Mouse (Mus musculus): ENCODE measurements around the gene Cog7. TPM values are rescaled to one million over a fixed set of nuclear protein-coding genes. Genes with fewer than 3 reads are reported as not detected.
A peak's percentile ranks its signal among the peaks of the same experiment; 100 is the strongest.

Cog7 gene
- total RNA-seq, 2 experiments from 2014 or later = 24.5 to 26.2 TPM

- DNase-seq = no peak
- intact Hi-C loops (cut with DNase I) = no loop called here
Measured at GRCm38 (mm10) chr7:121954891-121955669, 26.4 kb downstream of the Cog7 start.

- intact Hi-C loops (cut with DNase I) = no loop called here
- no peak for DNase-seq
Measured at GRCm38 (mm10) chr7:121947513-121947912, 34.0 kb downstream of the Cog7 start.

GRCm38 (mm10) chr7:121946196-121946595, 35.3 kb downstream of the Cog7 start:
- intact Hi-C loops (cut with DNase I) = no loop called here
- DNase-seq = peak; percentile 85

GRCm38 (mm10) chr7:121942371-121942770, 39.1 kb downstream of the Cog7 start:
- intact Hi-C loops (cut with DNase I) = no loop called here
- no peak for DNase-seq

GRCm38 (mm10) chr7:121941640-121942039, 39.9 kb downstream of the Cog7 start:
- no peak for DNase-seq
- intact Hi-C loops (cut with DNase I) = no loop called here

- intact Hi-C loops (cut with DNase I) = no loop called here
- no peak for DNase-seq
Measured at GRCm38 (mm10) chr7:121941016-121941415, 40.5 kb downstream of the Cog7 start.

- peak; percentile 90 for DNase-seq
- intact Hi-C loops (cut with DNase I) = no loop called here
Measured at GRCm38 (mm10) chr7:121939729-121940128, 41.8 kb downstream of the Cog7 start.

GRCm38 (mm10) chr7:121939244-121939643, 42.3 kb downstream of the Cog7 start:
- no peak for DNase-seq
- intact Hi-C loops (cut with DNase I) = no loop called here

GRCm38 (mm10) chr7:121938124-121938891, 43.2 kb downstream of the Cog7 start:
- intact Hi-C loops (cut with DNase I) = no loop called here

GRCm38 (mm10) chr7:121936861-121937630, 44.5 kb downstream of the Cog7 start:
- DNase-seq = peak; percentile 95
- intact Hi-C loops (cut with DNase I) = no loop called here

More at GRCm38 (mm10) chr7:121938124-121938891, 43.2 kb downstream of the Cog7 start:
- DNase-seq = peak; percentile 63

GRCm38 (mm10) chr7:121935906-121936794, 45.4 kb downstream of the Cog7 start:
- intact Hi-C loops (cut with DNase I) = no loop called here
- DNase-seq = no peak

- no peak for DNase-seq
Measured at GRCm38 (mm10) chr7:121934346-121934745, 47.2 kb downstream of the Cog7 start.

GRCm38 (mm10) chr7:121933675-121934074, 47.8 kb downstream of the Cog7 start:
- no peak for DNase-seq
- intact Hi-C loops (cut with DNase I) = no loop called here

More at GRCm38 (mm10) chr7:121934346-121934745, 47.2 kb downstream of the Cog7 start:
- intact Hi-C loops (cut with DNase I) = no loop called here

GRCm38 (mm10) chr7:121931246-121931645, 50.3 kb downstream of the Cog7 start:
- DNase-seq = peak; percentile 76
- intact Hi-C loops (cut with DNase I) = no loop called here

- intact Hi-C loops (cut with DNase I) = no loop called here
- DNase-seq = no peak
Measured at GRCm38 (mm10) chr7:121927882-121928281, 53.6 kb downstream of the Cog7 start.

- DNase-seq = no peak
- intact Hi-C loops (cut with DNase I) = no loop called here
Measured at GRCm38 (mm10) chr7:121924361-121924760, 57.1 kb downstream of the Cog7 start.

GRCm38 (mm10) chr7:121913944-121914343, 67.6 kb downstream of the Cog7 start:
- DNase-seq = no peak
- intact Hi-C loops (cut with DNase I) = no loop called here

GRCm38 (mm10) chr7:121912250-121912649, 69.3 kb downstream of the Cog7 start:
- intact Hi-C loops (cut with DNase I) = no loop called here
- DNase-seq = no peak

GRCm38 (mm10) chr7:121906879-121907278, 74.6 kb downstream of the Cog7 start:
- no peak for DNase-seq
- intact Hi-C loops (cut with DNase I) = no loop called here

All from left cerebral cortex, postnatal 4 days (tissue).